Mouse (Mus musculus) thymus, postnatal 4 days (tissue): Measurements from ENCODE around the gene Tchh.

ENCODE experiments used
- DNase-seq: peaks from one replicate; pipeline ENCODE4 v3.0.0; 2021

Gene Tchh

GRCm38 (mm10) chr3:93497131-93497530 lies 55.0 kb downstream of the Tchh start:
- no peak for DNase-seq
